Mouse (Mus musculus) myocyte (in vitro differentiated cells): Measurements from ENCODE around the gene Pdgfra.

Experiments
- MYOD1 ChIP-seq, 3 experiments: IDR thresholded peaks; one replicate each; pipeline ENCODE4 v1.6.1; 2011; ENCODE audit warnings: control low read depth in 2 of 3, low read depth in 2 of 3, mild to moderate bottlenecking in 2 of 3, moderate library complexity in 1 of 3; ENCODE audit not compliant: insufficient read length in 2 of 3, control insufficient read depth in 1 of 3
- USF1 ChIP-seq: IDR thresholded peaks from one replicate; pipeline ENCODE4 v1.6.1; 2011; ENCODE audit warnings: low read depth, mild to moderate bottlenecking, control low read depth, moderate library complexity

GRCm38 (mm10) chr5:75184693-75185235 is 32.7 kb downstream of the Pdgfra start:
- no peak for TF ChIP-seq USF1
- TF ChIP-seq MYOD1 (IDR thresholded peaks at IDR 0.05; ENCODE audit: control insufficient read depth in 1 of 3, insufficient read length in 2 of 3, low read depth in 2 of 3), result no peak
